Mouse (Mus musculus): ENCODE data around the gene Mrtfa.

Mrtfa gene

GRCm38 (mm10) chr15:81067761-81068160 is 122.8 kb downstream of the Mrtfa start:
- no peak for DNase-seq (ENCODE audit: low read depth, low spot score)

GRCm38 (mm10) chr15:81066976-81067375 is 123.6 kb downstream of the Mrtfa start:
- no peak for DNase-seq (ENCODE audit: low read depth, low spot score)

- DNase-seq (ENCODE audit: low read depth, low spot score) = no peak
Observed at GRCm38 (mm10) chr15:81064661-81065060, 125.9 kb downstream of the Mrtfa start.

- no peak for DNase-seq (ENCODE audit: low read depth, low spot score)
Observed at GRCm38 (mm10) chr15:81064143-81064542, 126.4 kb downstream of the Mrtfa start.

GRCm38 (mm10) chr15:81062616-81063015 is 127.9 kb downstream of the Mrtfa start:
- DNase-seq (ENCODE audit: low read depth, low spot score) = no peak

GRCm38 (mm10) chr15:81062175-81062588 is 128.4 kb downstream of the Mrtfa start:
- DNase-seq (ENCODE audit: low read depth, low spot score) = no peak

GRCm38 (mm10) chr15:81060975-81061374 is 129.6 kb downstream of the Mrtfa start:
- no peak for DNase-seq (ENCODE audit: low read depth, low spot score)

GRCm38 (mm10) chr15:81057736-81058135 is 132.8 kb downstream of the Mrtfa start:
- DNase-seq (ENCODE audit: low read depth, low spot score) = no peak

GRCm38 (mm10) chr15:81055488-81055887 is 135.1 kb downstream of the Mrtfa start:
- DNase-seq (ENCODE audit: low read depth, low spot score) = no peak

GRCm38 (mm10) chr15:81052491-81052890 is 138.1 kb downstream of the Mrtfa start:
- DNase-seq (ENCODE audit: low read depth, low spot score) = no peak

GRCm38 (mm10) chr15:81050488-81050887 is 140.1 kb downstream of the Mrtfa start:
- DNase-seq (ENCODE audit: low read depth, low spot score) = no peak

- no peak for DNase-seq (ENCODE audit: low read depth, low spot score)
Observed at GRCm38 (mm10) chr15:81049401-81050053, 141.0 kb downstream of the Mrtfa start.

GRCm38 (mm10) chr15:81047497-81047896 is 143.1 kb downstream of the Mrtfa start:
- DNase-seq (ENCODE audit: low read depth, low spot score) = no peak

- no peak for DNase-seq (ENCODE audit: low read depth, low spot score)
Observed at GRCm38 (mm10) chr15:81046061-81046460, 144.5 kb downstream of the Mrtfa start.

GRCm38 (mm10) chr15:81045336-81045735 is 145.2 kb downstream of the Mrtfa start:
- no peak for DNase-seq (ENCODE audit: low read depth, low spot score)

- DNase-seq (ENCODE audit: low read depth, low spot score) = no peak
Observed at GRCm38 (mm10) chr15:81044446-81044845, 146.1 kb downstream of the Mrtfa start.

- no peak for DNase-seq (ENCODE audit: low read depth, low spot score)
Observed at GRCm38 (mm10) chr15:81042276-81042931, 148.2 kb downstream of the Mrtfa start.

- DNase-seq (ENCODE audit: low read depth, low spot score) = no peak
Observed at GRCm38 (mm10) chr15:81041767-81042166, 148.8 kb downstream of the Mrtfa start.

- no peak for DNase-seq (ENCODE audit: low read depth, low spot score)
Observed at GRCm38 (mm10) chr15:81038419-81038818, 152.1 kb downstream of the Mrtfa start.

GRCm38 (mm10) chr15:81035417-81036162 is 155.0 kb downstream of the Mrtfa start:
- no peak for DNase-seq (ENCODE audit: low read depth, low spot score)

GRCm38 (mm10) chr15:81034119-81034518 is 156.4 kb downstream of the Mrtfa start:
- no peak for DNase-seq (ENCODE audit: low read depth, low spot score)

GRCm38 (mm10) chr15:81032941-81033629 is 157.5 kb downstream of the Mrtfa start:
- no peak for DNase-seq (ENCODE audit: low read depth, low spot score)

Measured in retina, adult 2 months (tissue).